Mouse (Mus musculus): Measurements from ENCODE around the gene Tmtc1.

GRCm38 (mm10) chr6:148329976-148330375 is 114.2 kb downstream of the Tmtc1 start:
- TF ChIP-seq CTCF (conservative IDR thresholded peaks at IDR 0.05; ENCODE audit: low read length), result no peak
- no peak for TF ChIP-seq NANOG (IDR thresholded peaks at IDR 0.05; ENCODE audit: borderline replicate concordance, low read length)
- no peak for TF ChIP-seq POU5F1 (IDR thresholded peaks at IDR 0.05; ENCODE audit: borderline replicate concordance, low read length)

Data from E14TG2a.4 (cell line).